Mouse (Mus musculus): Measurements from ENCODE around the gene Bbip1. TPM values are rescaled to one million over a fixed set of nuclear protein-coding genes. Genes with fewer than 3 reads are reported as not detected.
"Not testable (repeated sequence)": the region's sequence is repeated elsewhere in the genome, so short reads cannot be mapped to it uniquely, and the experiment has no call there.

The Bbip1 gene
- total RNA-seq (2015) = 154 and 163 TPM in 2 replicates
- total RNA-seq (2017) = 77.1 and 79.1 TPM in 2 replicates

GRCm38 (mm10) chr19:53943802-53944785, at the start of gene Bbip1, which contains the start of gene Shoc2:
Gene Bbip1 (minus strand): TSS chr19:53944627.
Gene Shoc2 (plus strand): TSS chr19:53944306.
- ATAC-seq (ENCODE audit: poor library complexity, severe bottlenecking) = peak; percentile 78

- no peak for ATAC-seq (ENCODE audit: poor library complexity, severe bottlenecking)
Observed at GRCm38 (mm10) chr19:53993860-53994259, 49.4 kb upstream of the Bbip1 start.

GRCm38 (mm10) chr19:53990538-53990937, 46.1 kb upstream of the Bbip1 start:
- no peak for ATAC-seq (ENCODE audit: poor library complexity, severe bottlenecking)

DNA sequence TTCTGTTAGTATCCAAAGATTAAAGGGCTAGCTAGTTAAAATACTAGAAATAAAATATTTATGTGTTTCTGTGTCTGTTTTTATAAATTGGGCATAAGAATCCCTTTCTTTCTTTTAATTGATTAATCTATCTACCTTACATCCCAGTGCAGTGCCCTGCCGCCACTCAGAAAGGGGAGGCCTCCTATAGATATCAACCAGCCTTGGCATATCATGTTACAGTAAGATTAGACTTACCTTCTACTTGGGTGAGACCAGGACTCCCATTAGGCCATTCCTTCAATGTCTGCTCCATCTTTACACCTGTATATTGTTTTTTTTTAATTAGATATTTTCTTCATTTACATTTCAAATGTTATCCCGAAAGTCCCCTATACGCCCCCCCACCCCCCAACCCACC, 40.2 kb upstream of the Bbip1 start:
- ATAC-seq (ENCODE audit: poor library complexity, severe bottlenecking) = no peak

- ATAC-seq (ENCODE audit: poor library complexity, severe bottlenecking) = no peak
Observed at GRCm38 (mm10) chr19:53983336-53983735, 38.9 kb upstream of the Bbip1 start.

GRCm38 (mm10) chr19:53982041-53982440, 37.6 kb upstream of the Bbip1 start:
- ATAC-seq (ENCODE audit: poor library complexity, severe bottlenecking) = no peak

- no peak for ATAC-seq (ENCODE audit: poor library complexity, severe bottlenecking)
Observed at GRCm38 (mm10) chr19:53973656-53974055, 29.2 kb upstream of the Bbip1 start.

DNA sequence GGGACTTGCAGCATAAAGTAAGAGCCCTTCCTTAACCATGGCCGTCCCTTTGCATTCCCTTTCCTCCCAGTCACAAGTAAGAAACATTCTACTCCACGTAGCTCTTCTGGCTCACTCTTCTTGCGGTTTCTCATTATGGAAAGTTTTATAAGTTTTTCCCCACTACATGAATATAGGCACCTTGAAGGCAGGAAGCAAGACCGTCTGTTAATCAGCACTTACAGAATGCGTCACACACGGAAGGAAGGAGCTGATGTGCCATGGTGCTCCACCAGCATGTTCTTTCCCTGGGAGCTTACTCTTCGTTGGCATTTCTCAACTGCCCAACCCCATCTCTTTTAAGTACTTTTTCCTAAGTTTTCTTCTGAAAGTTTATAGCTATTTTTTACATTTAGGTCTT, 27.5 kb upstream of the Bbip1 start:
- no peak for ATAC-seq (ENCODE audit: poor library complexity, severe bottlenecking)

GRCm38 (mm10) chr19:53969226-53969625, 24.8 kb upstream of the Bbip1 start:
- ATAC-seq (ENCODE audit: poor library complexity, severe bottlenecking) = no peak

GRCm38 (mm10) chr19:53964910-53965633, 20.6 kb upstream of the Bbip1 start:
- no peak for ATAC-seq (ENCODE audit: poor library complexity, severe bottlenecking)

GRCm38 (mm10) chr19:53964347-53964746, 19.9 kb upstream of the Bbip1 start:
- not testable (repeated sequence) for ATAC-seq (ENCODE audit: poor library complexity, severe bottlenecking)

DNA sequence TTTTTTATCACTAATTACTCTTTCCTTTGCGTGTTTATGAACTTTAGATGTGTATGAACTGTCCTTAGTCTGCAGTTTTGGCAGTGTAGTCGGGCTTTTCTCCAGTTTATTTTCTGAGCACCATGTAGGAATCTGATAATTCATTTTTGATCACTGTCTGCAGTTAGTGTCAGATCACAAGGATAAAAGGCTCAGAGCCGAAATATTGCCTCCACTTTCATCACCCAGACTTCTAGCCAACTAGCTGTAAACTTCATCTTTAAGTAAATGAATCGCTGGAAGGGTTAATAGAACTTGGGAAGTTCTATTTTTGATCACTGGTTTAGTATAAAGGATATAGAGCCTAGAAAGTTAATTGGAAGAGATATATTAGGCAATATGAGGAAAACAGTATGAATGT, 18.1 kb upstream of the Bbip1 start:
- ATAC-seq (ENCODE audit: poor library complexity, severe bottlenecking) = no peak

GRCm38 (mm10) chr19:53957513-53957912, 13.1 kb upstream of the Bbip1 start:
- ATAC-seq (ENCODE audit: poor library complexity, severe bottlenecking) = no peak

DNA sequence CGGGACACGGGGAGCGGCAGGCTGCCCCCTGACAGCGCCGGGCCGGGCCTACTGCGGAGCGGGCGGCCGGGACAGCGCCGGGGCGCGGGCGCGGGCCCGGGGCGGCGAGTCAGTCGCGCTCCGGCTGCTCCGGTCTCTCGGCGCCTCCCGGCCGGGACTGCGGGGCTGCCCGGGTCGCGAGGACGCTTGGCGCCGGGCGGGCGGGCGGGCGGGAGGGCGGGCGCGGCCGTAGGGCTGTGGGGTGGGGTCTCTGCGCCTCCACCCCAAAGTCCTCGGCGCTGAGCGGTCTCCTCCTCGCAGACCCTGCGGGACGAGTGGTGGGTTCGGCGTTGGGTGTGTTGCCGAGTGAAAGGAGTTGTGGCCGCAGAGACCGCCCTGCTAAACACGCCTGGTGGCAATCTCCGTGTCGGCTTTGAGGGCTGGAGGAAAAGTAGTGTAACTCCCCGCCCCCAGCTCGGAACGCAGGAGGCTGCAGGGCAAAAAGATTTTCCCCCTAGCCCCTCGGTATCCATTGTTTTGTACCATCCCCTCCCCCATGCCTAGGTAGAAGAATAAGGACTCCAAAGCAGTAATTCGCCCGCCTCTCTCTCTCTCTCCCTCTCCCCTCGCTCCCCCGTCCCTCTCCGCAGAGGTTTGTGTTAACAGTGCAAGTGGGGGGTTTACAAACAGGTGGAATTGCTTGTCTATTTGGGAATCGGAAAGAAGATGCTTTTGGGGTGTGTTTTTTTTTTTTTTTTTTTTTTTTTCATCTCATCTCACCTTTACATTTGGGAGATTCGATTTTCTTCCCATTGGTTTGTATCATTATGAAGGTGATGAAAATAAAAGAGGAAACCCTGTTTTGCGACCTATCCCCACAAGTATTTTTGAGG, 980 bp upstream of the Bbip1 start:
- ATAC-seq (ENCODE audit: poor library complexity, severe bottlenecking) = no peak

GRCm38 (mm10) chr19:53944786-53945169, 351 bp upstream of the Bbip1 start:
- ATAC-seq (ENCODE audit: poor library complexity, severe bottlenecking) = no peak

DNA sequence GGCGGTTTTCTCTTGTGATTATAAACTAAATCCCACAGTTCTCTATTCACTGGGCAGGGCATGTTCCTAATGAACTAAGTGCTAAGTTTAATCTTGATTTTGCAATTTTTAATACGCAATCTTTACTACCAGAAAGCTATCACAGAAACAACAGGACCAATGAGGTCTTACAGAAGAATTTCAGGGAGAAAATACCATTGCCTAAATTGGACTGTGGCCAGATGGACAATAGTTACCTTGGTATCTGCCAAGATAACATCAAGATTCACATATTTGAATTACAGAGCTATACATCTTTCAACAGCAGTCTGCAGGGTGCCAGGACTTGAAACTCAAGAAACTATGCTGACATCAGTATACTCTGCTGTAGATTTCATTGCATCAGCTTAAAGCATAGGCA, 2.1 kb downstream of the Bbip1 start:
- no peak for ATAC-seq (ENCODE audit: poor library complexity, severe bottlenecking)

- no peak for ATAC-seq (ENCODE audit: poor library complexity, severe bottlenecking)
Observed at GRCm38 (mm10) chr19:53941139-53941538, 3.3 kb downstream of the Bbip1 start.

GRCm38 (mm10) chr19:53939467-53939866, 5.0 kb downstream of the Bbip1 start:
- no peak for ATAC-seq (ENCODE audit: poor library complexity, severe bottlenecking)

GRCm38 (mm10) chr19:53934046-53934445, 10.4 kb downstream of the Bbip1 start:
- no peak for ATAC-seq (ENCODE audit: poor library complexity, severe bottlenecking)

DNA sequence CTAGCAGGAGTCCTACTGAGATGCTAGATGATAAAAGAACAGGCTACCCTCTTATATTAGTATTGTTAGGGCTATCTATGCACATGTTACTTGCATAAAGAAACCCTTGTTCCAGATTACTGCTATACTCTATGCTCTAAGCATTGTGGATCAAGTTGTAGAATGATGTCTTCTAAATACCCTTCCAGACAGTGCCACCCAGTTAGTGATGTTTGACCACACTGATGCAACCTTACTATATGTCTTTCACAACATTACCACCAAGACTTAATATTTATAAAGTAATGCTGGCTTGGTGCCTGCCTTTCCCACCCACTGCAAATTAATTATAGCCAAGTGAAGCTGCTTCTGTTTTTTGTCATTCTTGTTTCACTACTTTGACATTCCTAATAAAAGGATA, 11.4 kb downstream of the Bbip1 start:
- no peak for ATAC-seq (ENCODE audit: poor library complexity, severe bottlenecking)

DNA sequence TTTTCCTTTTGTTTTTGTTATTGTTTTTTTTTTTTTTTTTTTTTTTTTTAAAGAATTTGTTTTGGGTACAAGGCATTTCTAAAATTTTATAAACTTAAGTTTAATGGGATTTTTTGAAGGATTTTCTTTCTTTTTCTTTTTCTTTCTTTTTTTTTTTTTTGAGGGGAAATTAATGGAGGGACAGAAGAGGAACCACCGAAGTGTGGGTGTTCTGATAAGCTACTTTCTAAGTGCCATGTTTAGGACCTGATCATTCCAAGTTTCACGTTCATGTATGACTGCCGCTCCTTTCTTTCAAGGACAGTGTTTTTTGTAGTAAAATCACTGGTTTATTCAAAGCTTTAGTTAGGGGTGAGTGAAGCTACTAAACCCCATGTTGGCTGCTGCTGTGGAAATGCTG, 15.2 kb downstream of the Bbip1 start:
- no peak for ATAC-seq (ENCODE audit: poor library complexity, severe bottlenecking)
